Mouse (Mus musculus) thymus, adult 2 months (tissue): ENCODE measurements around the gene Prkcg.

Experiments
- CTCF ChIP-seq: fragments of 200-500 bp; IDR thresholded peaks from 2 replicates; pipeline ENCODE4 v1.5.1; 2012; ENCODE audit warnings: mild to moderate bottlenecking, control low read depth, low read length, moderate library complexity, borderline replicate concordance; ENCODE audit not compliant: control insufficient read depth, poor library complexity, insufficient read depth; ENCODE audit errors: extremely low read depth
- POLR2A ChIP-seq: fragments of 200-500 bp; IDR thresholded peaks from 2 replicates; pipeline ENCODE4 v1.6.1; 2012; ENCODE audit warnings: mild to moderate bottlenecking, low read length, control low read depth, moderate library complexity; ENCODE audit not compliant: control insufficient read depth, poor library complexity, insufficient read depth; ENCODE audit errors: extremely low read depth

DNA sequence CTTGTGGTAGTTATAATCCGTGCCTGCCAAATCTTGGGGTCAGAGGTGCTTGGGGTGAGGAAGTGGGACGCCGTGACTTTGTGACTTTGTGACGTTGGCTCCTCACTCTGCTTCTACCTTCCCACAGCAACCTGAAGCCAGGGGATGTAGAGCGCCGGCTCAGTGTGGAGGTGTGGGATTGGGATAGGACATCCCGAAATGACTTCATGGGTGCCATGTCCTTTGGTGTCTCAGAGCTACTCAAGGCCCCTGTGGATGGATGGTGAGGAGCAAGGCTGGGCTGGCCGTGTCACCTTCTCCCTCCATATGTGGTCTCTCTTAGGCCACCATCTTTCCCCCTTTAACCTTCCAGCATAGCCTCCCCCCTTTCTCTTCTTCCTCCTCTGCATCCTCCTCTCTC lies 24.6 kb downstream of the Prkcg start:
- TF ChIP-seq CTCF (no peak), POLR2A (no peak)
